Mouse (Mus musculus) erythroid progenitor cell, adult 5-6 weeks (primary cell): Measurements from ENCODE around the gene Hist1h2an. TPM values are rescaled to one million over a fixed set of nuclear protein-coding genes. Genes with fewer than 3 reads are reported as not detected.

Source experiments
- ATAC-seq: replicated peaks from 2 replicates; pipeline ENCODE4 v1.8.0; 2016; ENCODE audit warnings: moderate number of reproducible peaks, mild to moderate bottlenecking, moderate TSS enrichment, inconsistent platforms; ENCODE audit not compliant: poor library complexity, low FRiP score, severe bottlenecking
- total RNA-seq, 2 experiments: library from RNA; stranded (forward) in 1 of 2; stranded (reverse) in 1 of 2; fragments of 150-400 nt in 1 of 2; fragments of 186-747, 209-891 nt in 1 of 2; gene quantifications; 2 replicates each; pipeline versions ENCODE4 v1.2.3 to v1.2.4; 2015 to 2017; ENCODE audit warnings: low replicate concordance in 2 of 2

The Hist1h2an gene
- total RNA-seq, 2 experiments from 2014 or later = 13.4 to 1,681 TPM

DNA sequence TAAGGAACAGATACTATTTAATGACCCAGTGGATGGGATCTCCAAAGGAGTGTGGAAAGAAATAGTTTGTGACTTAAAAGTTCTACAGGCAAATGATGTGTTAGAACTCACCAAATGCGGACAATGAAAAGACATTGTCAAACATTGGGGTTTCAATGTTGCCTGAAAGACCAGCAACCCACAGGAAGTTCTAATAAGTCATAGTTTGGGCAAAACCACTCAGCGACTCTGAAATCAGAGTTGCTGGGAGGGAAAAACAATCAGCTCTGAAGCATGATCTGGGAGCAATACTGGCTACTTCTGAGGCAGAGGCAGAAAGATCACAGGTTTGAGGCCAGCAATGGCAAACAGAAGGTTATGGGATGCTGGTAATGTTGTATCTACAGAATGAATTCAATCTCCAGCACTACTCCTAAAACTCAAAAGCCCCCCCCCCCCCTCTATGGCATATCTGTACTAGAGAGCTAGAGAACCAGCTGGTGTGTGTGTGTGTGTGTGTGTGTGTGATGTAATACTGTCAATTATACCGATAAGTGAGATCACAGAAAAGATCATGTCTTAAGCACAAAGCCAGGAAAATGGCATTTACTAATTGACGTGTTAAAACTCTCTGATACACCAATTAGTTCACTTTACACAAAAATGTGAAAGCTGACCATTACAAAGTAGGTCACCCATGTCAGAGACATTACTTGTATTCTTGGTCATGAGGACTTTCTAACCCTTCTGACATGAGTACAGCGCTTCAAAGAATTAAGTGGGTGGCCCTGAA lies 37.4 kb downstream of the Hist1h2an start:
- ATAC-seq = 0 out of 2 replicates have a peak, but pooled peaks have one; percentile 4

DNA sequence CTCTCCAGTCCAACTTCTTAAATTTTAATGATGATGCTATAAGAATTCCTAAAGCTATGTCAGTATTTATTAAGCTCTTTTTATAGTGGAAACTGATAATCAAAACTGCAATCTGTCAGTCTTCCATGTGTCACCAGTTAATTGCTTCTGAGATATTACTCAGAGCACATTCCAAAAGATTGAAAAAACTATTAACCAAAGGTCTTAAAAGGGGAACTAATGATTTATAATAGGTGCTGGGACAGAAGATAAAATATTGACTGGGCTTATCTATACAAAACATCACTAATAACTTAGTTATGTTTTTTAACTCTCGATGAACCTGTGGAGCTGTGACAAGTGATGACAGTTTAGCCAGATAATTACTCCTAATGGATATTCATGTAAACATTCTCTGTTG lies 42.0 kb downstream of the Hist1h2an start:
- ATAC-seq = no peak

Other genes with a start within 250 kb of the Hist1h2an start
- gene Olfr1366, start 244.4 kb downstream of the Hist1h2an start, total RNA-seq (2015; ENCODE audit: low replicate concordance) = not detected in 2 replicates
- not detected in 2 replicates for gene Olfr1366, start 244.4 kb downstream of the Hist1h2an start, total RNA-seq (2017; ENCODE audit: low replicate concordance)
- not detected in 2 replicates for gene Olfr1535, start 227.3 kb downstream of the Hist1h2an start, total RNA-seq (2015; ENCODE audit: low replicate concordance)
- not detected in 2 replicates for gene Olfr1535, start 227.3 kb downstream of the Hist1h2an start, total RNA-seq (2017; ENCODE audit: low replicate concordance)
- gene Olfr1364, start 205.5 kb downstream of the Hist1h2an start, total RNA-seq (2015; ENCODE audit: low replicate concordance) = not detected in 2 replicates
- gene Olfr1364, start 205.5 kb downstream of the Hist1h2an start, total RNA-seq (2017; ENCODE audit: low replicate concordance) = not detected in 2 replicates
- gene Olfr1362, start 173.2 kb downstream of the Hist1h2an start, total RNA-seq (2015; ENCODE audit: low replicate concordance) = not detected in 2 replicates
- gene Olfr1362, start 173.2 kb downstream of the Hist1h2an start, total RNA-seq (2017; ENCODE audit: low replicate concordance) = not detected in 2 replicates
- not detected in 2 replicates for gene Olfr11, start 144.7 kb downstream of the Hist1h2an start, total RNA-seq (2015; ENCODE audit: low replicate concordance)
- not detected in 2 replicates for gene Olfr11, start 144.7 kb downstream of the Hist1h2an start, total RNA-seq (2017; ENCODE audit: low replicate concordance)
- not detected in 2 replicates for gene Olfr1361, start 123.8 kb downstream of the Hist1h2an start, total RNA-seq (2015; ENCODE audit: low replicate concordance)
- gene Olfr1361, start 123.8 kb downstream of the Hist1h2an start, total RNA-seq (2017; ENCODE audit: low replicate concordance) = not detected in 2 replicates
- gene Olfr1360, start 109.8 kb downstream of the Hist1h2an start, total RNA-seq (2015; ENCODE audit: low replicate concordance) = not detected in 2 replicates
- not detected in 2 replicates for gene Olfr1360, start 109.8 kb downstream of the Hist1h2an start, total RNA-seq (2017; ENCODE audit: low replicate concordance)
- gene Olfr1359, start 89.1 kb downstream of the Hist1h2an start, total RNA-seq (2015; ENCODE audit: low replicate concordance) = not detected in 2 replicates
- gene Olfr1359, start 89.1 kb downstream of the Hist1h2an start, total RNA-seq (2017; ENCODE audit: low replicate concordance) = not detected in 2 replicates
- 989 and 1,130 TPM in 2 replicates for gene Hist1h2bl, start 71.1 kb downstream of the Hist1h2an start, total RNA-seq (2015; ENCODE audit: low replicate concordance)
- 1,595 and 2,060 TPM in 2 replicates for gene Hist1h2bl, start 71.1 kb downstream of the Hist1h2an start, total RNA-seq (2017; ENCODE audit: low replicate concordance)
- gene Hist1h2ai, start 70.8 kb downstream of the Hist1h2an start, total RNA-seq (2015; ENCODE audit: low replicate concordance) = 22.6 and 24.1 TPM in 2 replicates
- 2,450 and 5,888 TPM in 2 replicates for gene Hist1h2ai, start 70.8 kb downstream of the Hist1h2an start, total RNA-seq (2017; ENCODE audit: low replicate concordance)
- 64.9 and 143 TPM in 2 replicates for gene Hist1h3h, start 69.6 kb downstream of the Hist1h2an start, total RNA-seq (2015; ENCODE audit: low replicate concordance)
- 379 and 793 TPM in 2 replicates for gene Hist1h3h, start 69.6 kb downstream of the Hist1h2an start, total RNA-seq (2017; ENCODE audit: low replicate concordance)
- gene Hist1h2bm, start 65.2 kb downstream of the Hist1h2an start, total RNA-seq (2015; ENCODE audit: low replicate concordance) = 396 and 580 TPM in 2 replicates
- gene Hist1h2bm, start 65.2 kb downstream of the Hist1h2an start, total RNA-seq (2017; ENCODE audit: low replicate concordance) = 1,330 and 1,438 TPM in 2 replicates
- gene Hist1h4j, start 52.2 kb downstream of the Hist1h2an start, total RNA-seq (2015; ENCODE audit: low replicate concordance) = 12.6 and 18.4 TPM in 2 replicates
- 900 and 1,530 TPM in 2 replicates for gene Hist1h4j, start 52.2 kb downstream of the Hist1h2an start, total RNA-seq (2017; ENCODE audit: low replicate concordance)
- gene Hist1h4k, start 36.7 kb downstream of the Hist1h2an start, total RNA-seq (2015; ENCODE audit: low replicate concordance) = 298 and 381 TPM in 2 replicates
- 3,827 and 6,951 TPM in 2 replicates for gene Hist1h4k, start 36.7 kb downstream of the Hist1h2an start, total RNA-seq (2017; ENCODE audit: low replicate concordance)
- 480 and 792 TPM in 2 replicates for gene Hist1h2ak, start 33.4 kb downstream of the Hist1h2an start, total RNA-seq (2015; ENCODE audit: low replicate concordance)
- gene Hist1h2ak, start 33.4 kb downstream of the Hist1h2an start, total RNA-seq (2017; ENCODE audit: low replicate concordance) = 4,887 and 6,345 TPM in 2 replicates
- 1,688 and 1,944 TPM in 2 replicates for gene Hist1h2bn, start 33.1 kb downstream of the Hist1h2an start, total RNA-seq (2015; ENCODE audit: low replicate concordance)
- 6,530 and 7,011 TPM in 2 replicates for gene Hist1h2bn, start 33.1 kb downstream of the Hist1h2an start, total RNA-seq (2017; ENCODE audit: low replicate concordance)
- gene Hist1h1b, start 6.6 kb downstream of the Hist1h2an start, total RNA-seq (2015; ENCODE audit: low replicate concordance) = 1,815 and 1,971 TPM in 2 replicates
- 4,746 and 7,405 TPM in 2 replicates for gene Hist1h1b, start 6.6 kb downstream of the Hist1h2an start, total RNA-seq (2017; ENCODE audit: low replicate concordance)
- gene Hist1h3i, start 3.8 kb downstream of the Hist1h2an start, total RNA-seq (2015; ENCODE audit: low replicate concordance) = 807 and 971 TPM in 2 replicates
- gene Hist1h3i, start 3.8 kb downstream of the Hist1h2an start, total RNA-seq (2017; ENCODE audit: low replicate concordance) = 793 and 862 TPM in 2 replicates
- gene Hist1h2bp, start 243 bp upstream of the Hist1h2an start, total RNA-seq (2015; ENCODE audit: low replicate concordance) = 31.0 and 96.0 TPM in 2 replicates
- gene Hist1h2bp, start 243 bp upstream of the Hist1h2an start, total RNA-seq (2017; ENCODE audit: low replicate concordance) = 241 and 315 TPM in 2 replicates
- 607 and 1,040 TPM in 2 replicates for gene Hist1h2bq, start 23.0 kb upstream of the Hist1h2an start, total RNA-seq (2015; ENCODE audit: low replicate concordance)
- 124 and 1,223 TPM in 2 replicates for gene Hist1h2bq, start 23.0 kb upstream of the Hist1h2an start, total RNA-seq (2017; ENCODE audit: low replicate concordance)
- gene Hist1h2ao, start 23.2 kb upstream of the Hist1h2an start, total RNA-seq (2015; ENCODE audit: low replicate concordance) = 587 and 743 TPM in 2 replicates
- gene Hist1h2ao, start 23.2 kb upstream of the Hist1h2an start, total RNA-seq (2017; ENCODE audit: low replicate concordance) = 2,181 TPM in 1 of 2 replicates, not detected in the other
- 328 and 512 TPM in 2 replicates for gene Hist1h4m, start 24.5 kb upstream of the Hist1h2an start, total RNA-seq (2015; ENCODE audit: low replicate concordance)
- 4,244 and 7,239 TPM in 2 replicates for gene Hist1h4m, start 24.5 kb upstream of the Hist1h2an start, total RNA-seq (2017; ENCODE audit: low replicate concordance)
- gene Hist1h4n, start 45.0 kb upstream of the Hist1h2an start, total RNA-seq (2015; ENCODE audit: low replicate concordance) = 169 and 258 TPM in 2 replicates
- 2,740 and 4,790 TPM in 2 replicates for gene Hist1h4n, start 45.0 kb upstream of the Hist1h2an start, total RNA-seq (2017; ENCODE audit: low replicate concordance)
- gene Hist1h2ap, start 46.3 kb upstream of the Hist1h2an start, total RNA-seq (2015; ENCODE audit: low replicate concordance) = 209 and 329 TPM in 2 replicates
- 6,300 and 16,342 TPM in 2 replicates for gene Hist1h2ap, start 46.3 kb upstream of the Hist1h2an start, total RNA-seq (2017; ENCODE audit: low replicate concordance)
- gene Hist1h2br, start 46.5 kb upstream of the Hist1h2an start, total RNA-seq (2015; ENCODE audit: low replicate concordance) = 696 and 939 TPM in 2 replicates
- gene Hist1h2br, start 46.5 kb upstream of the Hist1h2an start, total RNA-seq (2017; ENCODE audit: low replicate concordance) = 393 and 1,610 TPM in 2 replicates
- not detected in 2 replicates for gene Zfp184, start 157.9 kb upstream of the Hist1h2an start, total RNA-seq (2015; ENCODE audit: low replicate concordance)
- 1.3 TPM in 1 of 2 replicates, not detected in the other for gene Zfp184, start 157.9 kb upstream of the Hist1h2an start, total RNA-seq (2017; ENCODE audit: low replicate concordance)
- not detected in 2 replicates for gene Pom121l2, start 194.0 kb upstream of the Hist1h2an start, total RNA-seq (2015; ENCODE audit: low replicate concordance)
- not detected in 2 replicates for gene Pom121l2, start 194.0 kb upstream of the Hist1h2an start, total RNA-seq (2017; ENCODE audit: low replicate concordance)
- gene Prss16, start 222.5 kb upstream of the Hist1h2an start, total RNA-seq (2015; ENCODE audit: low replicate concordance) = 4.0 TPM in 1 of 2 replicates, not detected in the other
- not detected in 2 replicates for gene Prss16, start 222.5 kb upstream of the Hist1h2an start, total RNA-seq (2017; ENCODE audit: low replicate concordance)
- gene Hist1h2ah, start 248.3 kb upstream of the Hist1h2an start, total RNA-seq (2015; ENCODE audit: low replicate concordance) = 4.6 TPM in 1 of 2 replicates, not detected in the other
- 2,615 and 4,600 TPM in 2 replicates for gene Hist1h2ah, start 248.3 kb upstream of the Hist1h2an start, total RNA-seq (2017; ENCODE audit: low replicate concordance)
- 206 and 707 TPM in 2 replicates for gene Hist1h2bk, start 248.7 kb upstream of the Hist1h2an start, total RNA-seq (2015; ENCODE audit: low replicate concordance)
- 2,593 and 2,906 TPM in 2 replicates for gene Hist1h2bk, start 248.7 kb upstream of the Hist1h2an start, total RNA-seq (2017; ENCODE audit: low replicate concordance)